ENCODE assay signal across 8 mouse cellular contexts in the genomic region with DNA sequence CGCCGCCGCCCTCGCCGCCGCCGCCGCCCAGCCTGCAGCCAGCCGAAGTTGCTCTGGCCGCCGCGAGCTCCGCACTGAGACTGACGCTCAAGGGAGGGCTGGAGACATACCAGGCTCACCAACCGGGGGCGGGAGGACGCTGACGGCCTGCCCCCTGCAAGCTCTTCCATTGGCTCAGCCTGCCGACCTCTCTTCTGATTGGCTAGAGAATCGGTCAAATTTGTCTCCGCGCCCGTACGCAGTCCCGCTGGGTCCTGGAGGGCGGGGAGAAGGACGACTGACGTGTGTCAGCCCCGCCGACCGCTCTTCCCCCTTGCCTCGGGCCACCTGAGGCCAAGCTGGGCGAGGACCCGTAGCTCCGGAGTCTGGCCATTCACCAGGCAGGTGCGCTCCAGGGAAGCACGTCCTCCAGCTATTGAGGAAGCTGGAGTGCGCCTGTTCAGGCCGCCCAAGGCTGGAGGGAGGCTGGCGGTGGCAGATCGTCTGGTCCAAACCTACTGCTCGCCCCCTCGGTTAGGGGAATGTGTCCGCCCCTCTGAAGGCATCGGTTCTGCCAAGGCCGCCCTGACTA. TPM values are rescaled to one million over a fixed set of nuclear protein-coding genes. Genes with fewer than 3 reads are reported as not detected.
DNase-seq lines count a peak whose midpoint lies in the region; ATAC-seq and TF ChIP-seq lines count a peak whose summit lies in the region.

A gene (minus strand): TSS at position 90 of the 571 bp plus-strand sequence.

- intact Hi-C loops in heart, postnatal 10 days (cut with DNase I), result loop anchor here (5.0 kb wide), 1 partner anchor 86 kb away; no protein-coding TSS in a partner anchor

- H3K4me3 ChIP-seq in ES-Bruce4 (ENCODE audit: low read depth, low read length), result peak within 1 kb of the TSS; percentile 98
- H3K4me3 ChIP-seq in forebrain, embryonic 13.5 days, result peak within 1 kb of the TSS; percentile 92
- peak within 1 kb of the TSS; percentile 95 for H3K4me3 ChIP-seq in liver, postnatal 0 days (ENCODE audit: low read depth, low read length)
- H3K4me3 ChIP-seq in neural tube, embryonic 14.5 days (ENCODE audit: low read depth, low read length), result peak within 1 kb of the TSS; percentile 95

- H3K4me1 ChIP-seq in ES-Bruce4 (ENCODE audit: control insufficient read depth, insufficient read depth, low read length), result no peaks in the 10 kb centered on the region
- H3K4me1 ChIP-seq in forebrain, embryonic 13.5 days, result peaks cover 19% of the 10 kb centered on the region
- peaks cover 10% of the 10 kb centered on the region for H3K4me1 ChIP-seq in liver, postnatal 0 days (ENCODE audit: insufficient read depth)
- peaks cover 7% of the 10 kb centered on the region; the same call in 1 of the 2 replicates for H3K4me1 ChIP-seq in neural tube, embryonic 14.5 days (ENCODE audit: control insufficient read depth, insufficient read depth, low read length)

- H3K27me3 ChIP-seq in ES-Bruce4 (ENCODE audit: control insufficient read depth, insufficient read depth, low read length, poor library complexity, severe bottlenecking), result no peaks in the 10 kb centered on the region
- H3K27me3 ChIP-seq in forebrain, embryonic 13.5 days, result no peaks in the 10 kb centered on the region
- no peaks in the 10 kb centered on the region for H3K27me3 ChIP-seq in liver, postnatal 0 days (ENCODE audit: insufficient read depth, low read length)
- no peaks in the 10 kb centered on the region for H3K27me3 ChIP-seq in neural tube, embryonic 14.5 days (ENCODE audit: control insufficient read depth, insufficient read depth, low read length)

- H3K27ac ChIP-seq in ES-Bruce4 (ENCODE audit: insufficient read depth, low read length), result peak within 1 kb of the TSS; percentile 72; the same call in 1 of the 2 replicates
- peak within 1 kb of the TSS; percentile 97 for H3K27ac ChIP-seq in forebrain, embryonic 13.5 days
- peak within 1 kb of the TSS; percentile 86 for H3K27ac ChIP-seq in liver, postnatal 0 days (ENCODE audit: low read depth)
- peak within 1 kb of the TSS; percentile 96 for H3K27ac ChIP-seq in neural tube, embryonic 14.5 days (ENCODE audit: low read depth, low read length)

- H3K9ac ChIP-seq in ES-Bruce4 (ENCODE audit: low read depth, poor library complexity, severe bottlenecking), result peak within 1 kb of the TSS; percentile 92
- peak within 1 kb of the TSS; percentile 95 for H3K9ac ChIP-seq in forebrain, embryonic 13.5 days
- H3K9ac ChIP-seq in liver, postnatal 0 days (replicated peaks), result peak within 1 kb of the TSS; percentile 95
- peak within 1 kb of the TSS; percentile 93 for H3K9ac ChIP-seq in neural tube, embryonic 14.5 days (replicated peaks; ENCODE audit: low read depth, low read length)

- no peaks in the 10 kb centered on the region for H3K9me3 ChIP-seq in ES-Bruce4 (replicated peaks; ENCODE audit: control insufficient read depth, insufficient read depth, low read length, poor library complexity, severe bottlenecking)
- no peaks in the 10 kb centered on the region for H3K9me3 ChIP-seq in forebrain, embryonic 13.5 days (replicated peaks)
- no peaks in the 10 kb centered on the region for H3K9me3 ChIP-seq in liver, postnatal 0 days (ENCODE audit: low read length)
- H3K9me3 ChIP-seq in neural tube, embryonic 14.5 days (ENCODE audit: control insufficient read depth, low read length), result no peaks in the 10 kb centered on the region

- peak; percentile 96 for TF ChIP-seq EP300 in ES-Bruce4 (IDR thresholded peaks at IDR 0.05; ENCODE audit: insufficient read depth, low read depth, low read length)
- no peak for TF ChIP-seq EP300 in liver, postnatal 0 days (IDR thresholded peaks at IDR 0.05; ENCODE audit: low read depth)

- peak within 1 kb of the TSS; percentile 74 for H3K4me2 ChIP-seq in forebrain, embryonic 13.5 days
- H3K4me2 ChIP-seq in liver, postnatal 0 days (ENCODE audit: low read depth, low read length), result peak within 1 kb of the TSS; percentile 86
- peak within 1 kb of the TSS; percentile 77 for H3K4me2 ChIP-seq in neural tube, embryonic 14.5 days (ENCODE audit: low read depth, low read length)

- ATAC-seq in cerebellum, adult (ENCODE audit: insufficient number of reproducible peaks, low FRiP score, low TSS enrichment), result peak; percentile 97
- peak; percentile 100 for ATAC-seq in forebrain, embryonic 13.5 days
- peak; percentile 99 for ATAC-seq in liver, postnatal 0 days
- peak; percentile 99 for ATAC-seq in neural tube, embryonic 14.5 days (ENCODE audit: low read depth)

- no peak for TF ChIP-seq CTCF in ES-Bruce4 (IDR thresholded peaks at IDR 0.05; ENCODE audit: low read depth, low read length)
- no peak for TF ChIP-seq CTCF in liver, postnatal 0 days (IDR thresholded peaks at IDR 0.05; ENCODE audit: low read depth)

- no peaks in the 10 kb centered on the region for H3K36me3 ChIP-seq in ES-Bruce4 (ENCODE audit: control insufficient read depth, insufficient read depth, low read length, poor library complexity, severe bottlenecking)
- H3K36me3 ChIP-seq in forebrain, embryonic 13.5 days (ENCODE audit: poor library complexity, severe bottlenecking), result no peaks in the 10 kb centered on the region
- H3K36me3 ChIP-seq in liver, postnatal 0 days (replicated peaks; ENCODE audit: insufficient read depth, low read length), result no peaks in the 10 kb centered on the region
- H3K36me3 ChIP-seq in neural tube, embryonic 14.5 days (ENCODE audit: control insufficient read depth, insufficient read depth, low read length), result no peaks in the 10 kb centered on the region

- peak; percentile 61 for TF ChIP-seq POLR2A in ES-Bruce4 (IDR thresholded peaks at IDR 0.05; ENCODE audit: insufficient read depth, low read length)

- DNase-seq in heart, postnatal 10 days, result peak; percentile 98
- peak; percentile 91 for DNase-seq in large intestine, adult 2 months (ENCODE audit: low read depth, low spot score)
- peak; percentile 96 for DNase-seq in liver, postnatal 0 days
- peak; percentile 94 for DNase-seq in testis, postnatal 10 days (ENCODE audit: low spot score)

- WGBS in forebrain, embryonic 13.5 days, result under 1% methylated on average over 39 of the region's 46 CpGs
- WGBS in large intestine, adult 2 months, result under 1% methylated on average over 46 of the region's 46 CpGs
- WGBS in liver, postnatal 0 days (ENCODE audit: insufficient replicate concordance), result 1% methylated on average over 37 of the region's 46 CpGs
- under 1% methylated on average over 45 of the region's 46 CpGs for WGBS in neural tube, embryonic 14.5 days

RNA-seq across cellular contexts. Expression of the gene that starts here (rescaled TPM):
- 167 and 195 TPM in 2 replicates for polyA plus RNA-seq in ES-Bruce4 (2011; ENCODE audit: insufficient read depth, insufficient read length, low read depth, missing spikeins)
- 23.6 and 23.7 TPM in 2 replicates for polyA plus RNA-seq in forebrain, embryonic 13.5 days (2015; fragmentation: Nextera tagmentation; extraction: Ambion mirVana)
- total RNA-seq in heart, postnatal 10 days (2021), result 100 to 1,000 TPM in 1 of 2 experiments, 10 to 100 TPM in 1; 99.5 to 101 TPM
- 29.4 and 45.2 TPM in 2 replicates for polyA plus RNA-seq in large intestine, adult 2 months (2012; rRNA removed)
- 3.9 and 4.7 TPM in 2 replicates for polyA plus RNA-seq in liver, postnatal 0 days (2015; fragmentation: Nextera tagmentation; extraction: Ambion mirVana)
- polyA plus RNA-seq in neural tube, embryonic 14.5 days (2014; fragmentation: Nextera tagmentation; extraction: Ambion mirVana), result 64.3 and 74.1 TPM in 2 replicates

Comparison
In these comparisons a context has a peak if more than half of its experiments do, and no peak if none do; other contexts are left out.
1. Peak in every context shown above with its lines: DNase-seq, ATAC-seq, H3K4me3 ChIP-seq and H3K27ac ChIP-seq.